ENCODE assay signal across 12 mouse cellular contexts in genomic region chr13:37089104-37089503, GRCm38 (mm10).
"Had no signal": no experiment of that assay in that cellular context is flagged by ENCODE, and none has a peak within 500 bp of the region (broad histone marks: within the 10 kb centered on the region; RNA-seq: fewer than 3 reads in every experiment).

No protein-coding gene starts in this region.

- H3K27me3 ChIP-seq: kidney, embryonic 15.5 days; limb, embryonic 12.5 days; liver, embryonic 15.5 days; neural tube, embryonic 12.5 days had no signal

- H3K36me3 ChIP-seq: kidney, embryonic 15.5 days; limb, embryonic 12.5 days; liver, embryonic 15.5 days; neural tube, embryonic 12.5 days had no signal

- ATAC-seq: lung, postnatal 0 days had no signal

- DNase-seq: kidney, postnatal 14 days; lung, adult 2 months; lung, postnatal 36 days; midbrain, embryonic 14.5 days; right cerebral cortex, postnatal 25 days; thymus, postnatal 36 days had no signal

- H3K4me3 ChIP-seq: kidney, embryonic 15.5 days; left cerebral cortex, adult 2 months; limb, embryonic 12.5 days; liver, embryonic 15.5 days; neural tube, embryonic 12.5 days had no signal

- H3K27ac ChIP-seq: kidney, embryonic 15.5 days; left cerebral cortex, adult 2 months; limb, embryonic 12.5 days; liver, embryonic 15.5 days; neural tube, embryonic 12.5 days had no signal

- H3K4me1 ChIP-seq: kidney, embryonic 15.5 days; limb, embryonic 12.5 days; liver, embryonic 15.5 days; neural tube, embryonic 12.5 days had no signal
